Mouse (Mus musculus) liver, embryonic 14.5 days (tissue): ENCODE data around the gene Gm3250.

ENCODE experiments used
- CTCF ChIP-seq: IDR thresholded peaks from 2 replicates; pipeline ENCODE4 v1.5.1; 2016; ENCODE audit warnings: antibody characterized with exemption, low read depth, control low read depth
- EP300 ChIP-seq: IDR thresholded peaks from 2 replicates; pipeline ENCODE4 v1.6.1; 2016; ENCODE audit warnings: antibody characterized with exemption, low read depth

- TF ChIP-seq CTCF (no peak), EP300 (no peak)
Observed at GRCm38 (mm10) chr10:77794976-77795375, 12.6 kb upstream of the Gm3250 start, which contains the start of gene Gm9639.
